Mouse (Mus musculus) forebrain, embryonic 12.5 days (tissue): ENCODE measurements around the gene Cpne8. TPM values are rescaled to one million over a fixed set of nuclear protein-coding genes. Genes with fewer than 3 reads are reported as not detected.

Experiments
- ATAC-seq: fragments of 200-750 bp; cut with Nextera tagmentation; 2 replicates; pipeline ENCODE4 v1.8.0; 2017; ENCODE audit warnings: moderate TSS enrichment; ENCODE audit not compliant: low FRiP score
- H3K27ac ChIP-seq: fragments of 300-500 bp; sonication (generic); 2 replicates; pipeline ENCODE4 v1.5.1; 2016; ENCODE audit warnings: mild to moderate bottlenecking
- H3K27me3 ChIP-seq: fragments of 300-500 bp; sonication (generic); 2 replicates; pipeline ENCODE4 v1.6.1; 2016; ENCODE audit warnings: mild to moderate bottlenecking
- H3K36me3 ChIP-seq: fragments of 300-500 bp; sonication (generic); replicated peaks from 2 replicates; pipeline ENCODE4 v1.6.1; 2016; ENCODE audit warnings: mild to moderate bottlenecking
- H3K4me1 ChIP-seq: fragments of 300-500 bp; sonication (generic); 2 replicates; pipeline ENCODE4 v1.6.1; 2016
- H3K4me2 ChIP-seq: fragments of 300-500 bp; sonication (generic); 2 replicates; pipeline ENCODE4 v1.6.1; 2016; ENCODE audit warnings: mild to moderate bottlenecking, moderate library complexity
- H3K4me3 ChIP-seq: fragments of 300-500 bp; sonication (generic); replicated peaks from 2 replicates; pipeline ENCODE4 v1.5.1; 2016; ENCODE audit warnings: mild to moderate bottlenecking
- H3K9ac ChIP-seq: fragments of 300-500 bp; sonication (generic); 2 replicates; pipeline ENCODE4 v1.6.1; 2016; ENCODE audit warnings: mild to moderate bottlenecking
- H3K9me3 ChIP-seq: fragments of 300-500 bp; sonication (generic); 2 replicates; pipeline ENCODE4 v1.6.1; 2016
- WGBS: fragments of 180-500 bp; shearing (Covaris S2); methylation state at CpG from one replicate; pipeline ENCODE4 v1.1.7; 2016; 5-methylcytosine and 5-hydroxymethylcytosine counted together
- polyA plus RNA-seq: library from polyadenylated mRNA; unstranded; fragments of >200 nt; fragmentation: Nextera tagmentation; extraction: Ambion mirVana; gene quantifications from 2 replicates; pipeline ENCODE4 v1.2.1, GENCODE M21; 2016

Cpne8 gene
- polyA plus RNA-seq, 1 experiment from 2014 or later = 4.4 TPM

GRCm38 (mm10) chr15:90607181-90607580, 72.1 kb downstream of the Cpne8 start:
- H3K27me3 ChIP-seq = no peaks in the 10 kb centered on the region
- 92% methylated on average over 3 of the region's 3 CpGs for WGBS
- no peak overlapping the region for H3K27ac ChIP-seq
- no peak overlapping the region for H3K4me2 ChIP-seq
- no peaks in the 10 kb centered on the region for H3K4me1 ChIP-seq
- no peak for ATAC-seq
- no peak overlapping the region for H3K4me3 ChIP-seq
- no peaks in the 10 kb centered on the region for H3K9me3 ChIP-seq
- no peaks in the 10 kb centered on the region for H3K36me3 ChIP-seq
- H3K9ac ChIP-seq = no peak overlapping the region

GRCm38 (mm10) chr15:90603676-90604075, 75.6 kb downstream of the Cpne8 start:
- H3K27me3 ChIP-seq = no peaks in the 10 kb centered on the region
- no peaks in the 10 kb centered on the region for H3K36me3 ChIP-seq
- H3K27ac ChIP-seq = no peak overlapping the region
- no peak overlapping the region for H3K4me2 ChIP-seq
- 61% methylated on average over 5 of the region's 5 CpGs for WGBS
- no peak overlapping the region for H3K9ac ChIP-seq
- no peaks in the 10 kb centered on the region for H3K9me3 ChIP-seq
- no peak for ATAC-seq
- H3K4me3 ChIP-seq = no peak overlapping the region
- H3K4me1 ChIP-seq = no peaks in the 10 kb centered on the region

DNA sequence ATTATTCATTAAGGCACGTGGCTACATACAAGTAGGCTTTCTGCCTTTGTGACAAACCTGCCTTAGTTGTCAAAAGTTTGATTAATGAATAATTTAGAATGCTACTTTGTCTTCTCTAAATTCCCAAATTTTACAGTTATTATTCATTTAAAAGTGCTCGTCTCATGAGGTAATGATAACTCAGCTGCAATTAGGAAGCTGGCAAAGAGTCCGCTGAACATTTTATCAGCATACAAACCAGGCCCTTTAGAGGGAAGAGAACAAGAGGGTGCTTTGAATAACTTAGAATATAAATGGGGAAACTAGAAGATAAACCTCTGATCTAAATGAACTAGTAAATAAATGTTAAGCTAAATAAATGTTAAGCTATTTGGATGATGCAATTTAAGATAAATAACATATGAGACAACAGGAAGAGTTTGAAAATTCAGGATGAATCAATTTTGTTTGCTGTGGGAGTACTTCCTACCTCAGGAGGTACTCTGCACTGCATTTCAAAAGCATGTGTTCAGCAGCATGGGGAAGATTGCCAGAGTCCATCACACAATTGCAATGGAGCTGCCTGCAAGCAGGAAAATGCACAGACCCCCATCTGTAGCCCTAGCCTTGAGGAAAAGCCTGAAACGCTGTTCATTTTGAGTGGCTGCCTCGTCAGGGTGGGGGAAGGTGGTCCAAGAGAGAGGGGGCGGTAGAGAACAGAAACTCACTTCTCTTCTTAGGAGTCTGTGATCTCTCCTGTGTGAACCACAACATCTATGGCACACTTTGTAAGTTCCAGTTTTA, 81.3 kb downstream of the Cpne8 start:
- no peak for ATAC-seq
- no peaks in the 10 kb centered on the region for H3K4me1 ChIP-seq
- no peak overlapping the region for H3K4me2 ChIP-seq
- H3K36me3 ChIP-seq = no peaks in the 10 kb centered on the region
- H3K27me3 ChIP-seq = no peaks in the 10 kb centered on the region
- no peak overlapping the region for H3K9ac ChIP-seq
- no peaks in the 10 kb centered on the region for H3K9me3 ChIP-seq
- no peak overlapping the region for H3K4me3 ChIP-seq
- no peak overlapping the region for H3K27ac ChIP-seq
- 53% methylated on average over 6 of the region's 6 CpGs for WGBS

DNA sequence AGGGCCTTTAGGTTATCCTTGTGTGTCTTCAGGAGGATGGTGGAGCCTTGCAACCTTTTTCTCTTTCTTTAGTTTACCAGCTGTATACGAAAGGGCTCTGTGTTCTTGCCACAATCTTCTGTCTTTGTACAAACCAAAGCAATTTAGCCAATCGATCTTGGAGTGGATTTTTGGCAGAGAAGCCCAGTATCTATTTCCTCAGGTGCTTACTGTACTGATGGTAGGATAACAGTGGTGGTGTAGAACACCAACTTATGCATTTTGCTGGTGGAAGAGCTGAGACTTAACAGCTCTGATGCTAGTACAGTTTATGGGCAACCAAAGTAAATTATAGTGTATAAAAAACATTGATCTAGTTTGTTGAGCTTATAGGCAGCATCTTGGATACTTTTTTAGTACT, 83.6 kb downstream of the Cpne8 start:
- ATAC-seq = no peak
- H3K4me3 ChIP-seq = no peak overlapping the region
- no peak overlapping the region for H3K4me2 ChIP-seq
- H3K4me1 ChIP-seq = no peaks in the 10 kb centered on the region
- H3K9ac ChIP-seq = no peak overlapping the region
- no peak overlapping the region for H3K27ac ChIP-seq
- H3K27me3 ChIP-seq = no peaks in the 10 kb centered on the region
- 90% methylated on average over 2 of the region's 2 CpGs for WGBS
- H3K9me3 ChIP-seq = no peaks in the 10 kb centered on the region
- H3K36me3 ChIP-seq = no peaks in the 10 kb centered on the region

DNA sequence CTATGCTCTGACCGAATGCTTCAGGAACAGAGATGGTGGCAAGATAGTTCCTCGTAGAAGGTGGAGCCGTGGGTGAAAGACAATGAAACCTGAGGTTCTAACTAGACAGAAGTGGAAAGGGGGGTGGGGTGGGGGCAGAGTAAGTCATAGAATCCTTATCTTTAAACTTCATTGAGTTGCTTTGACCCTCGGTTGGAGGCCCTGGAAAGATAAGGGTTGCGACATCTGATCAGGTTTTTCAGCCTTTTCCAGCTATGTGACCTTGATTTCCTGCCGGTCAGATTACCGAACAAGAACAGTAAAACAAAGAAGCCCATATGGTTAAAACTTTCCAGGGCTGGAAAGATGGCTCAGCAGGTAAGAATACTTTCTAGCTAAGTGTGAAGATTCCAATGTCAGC, 89.6 kb downstream of the Cpne8 start:
- Histone ChIP-seq H3K9me3 (no peaks in the 10 kb centered on the region), H3K4me1 (no peaks in the 10 kb centered on the region), H3K4me2 (no peak overlapping the region), H3K4me3 (no peak overlapping the region), H3K36me3 (no peaks in the 10 kb centered on the region), H3K27ac (no peak overlapping the region), H3K27me3 (no peaks in the 10 kb centered on the region), H3K9ac (no peak overlapping the region)
- WGBS = 85% methylated on average over 7 of the region's 7 CpGs
- ATAC-seq = no peak

GRCm38 (mm10) chr15:90577402-90577801, 101.8 kb downstream of the Cpne8 start:
- 93% methylated on average over 3 of the region's 3 CpGs for WGBS
- Histone ChIP-seq H3K27ac (no peak overlapping the region), H3K36me3 (no peaks in the 10 kb centered on the region), H3K4me3 (no peak overlapping the region), H3K4me2 (no peak overlapping the region), H3K9ac (no peak overlapping the region), H3K4me1 (no peaks in the 10 kb centered on the region), H3K27me3 (no peaks in the 10 kb centered on the region), H3K9me3 (no peaks in the 10 kb centered on the region)
- no peak for ATAC-seq

DNA sequence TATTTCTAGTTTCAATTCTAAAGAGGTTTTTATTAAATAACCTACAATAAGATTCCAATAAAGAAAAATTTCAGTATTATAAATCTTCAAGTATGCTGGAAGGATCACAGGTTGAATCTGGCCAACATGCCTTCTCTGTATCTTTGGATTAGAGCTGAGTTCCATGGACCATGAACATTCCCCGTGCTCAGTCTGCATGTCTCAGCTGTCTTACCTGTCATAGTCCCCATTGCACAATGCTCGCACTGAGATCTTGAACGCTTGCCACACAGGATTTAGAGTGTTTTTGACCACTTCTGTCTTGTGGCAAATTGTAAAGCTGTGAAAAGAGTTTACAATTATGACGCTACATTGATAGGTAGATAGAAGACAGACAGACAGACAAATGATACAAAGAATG, 110.0 kb downstream of the Cpne8 start:
- no peak overlapping the region for H3K4me3 ChIP-seq
- H3K27ac ChIP-seq = no peak overlapping the region
- H3K4me2 ChIP-seq = no peak overlapping the region
- H3K27me3 ChIP-seq = no peaks in the 10 kb centered on the region
- no peak for ATAC-seq
- no peaks in the 10 kb centered on the region for H3K4me1 ChIP-seq
- no peak overlapping the region for H3K9ac ChIP-seq
- H3K9me3 ChIP-seq = no peaks in the 10 kb centered on the region
- no peaks in the 10 kb centered on the region for H3K36me3 ChIP-seq
- 89% methylated on average over 4 of the region's 4 CpGs for WGBS

GRCm38 (mm10) chr15:90568050-90568449, 111.2 kb downstream of the Cpne8 start:
- Histone ChIP-seq H3K9ac (no peak overlapping the region), H3K27ac (no peak overlapping the region), H3K4me1 (no peaks in the 10 kb centered on the region), H3K27me3 (no peaks in the 10 kb centered on the region), H3K4me2 (no peak overlapping the region), H3K9me3 (no peaks in the 10 kb centered on the region), H3K36me3 (no peaks in the 10 kb centered on the region), H3K4me3 (no peak overlapping the region)
- ATAC-seq = no peak
- 88% methylated on average over 4 of the region's 4 CpGs for WGBS

DNA sequence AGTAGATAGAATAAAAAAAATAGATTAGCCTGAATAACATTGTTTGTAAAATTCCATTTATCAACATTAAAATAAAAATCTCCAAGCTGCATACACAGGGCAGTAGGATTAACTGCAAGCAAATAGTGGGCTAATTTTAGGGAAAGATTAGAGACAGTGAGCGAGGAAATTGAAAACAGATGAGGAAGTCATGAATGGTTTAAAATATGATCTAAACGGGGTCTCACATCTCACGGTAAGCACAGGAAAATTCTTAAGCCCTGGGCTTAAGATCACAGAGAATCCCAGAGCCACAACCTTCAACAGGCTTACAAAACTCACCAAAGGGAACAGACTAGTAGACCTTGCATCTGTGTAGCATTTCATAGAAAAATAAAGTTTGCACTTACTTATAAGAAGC, 115.2 kb downstream of the Cpne8 start:
- H3K36me3 ChIP-seq = no peaks in the 10 kb centered on the region
- 77% methylated on average over 3 of the region's 3 CpGs for WGBS
- no peaks in the 10 kb centered on the region for H3K9me3 ChIP-seq
- H3K9ac ChIP-seq = no peak overlapping the region
- H3K27ac ChIP-seq = no peak overlapping the region
- no peak for ATAC-seq
- H3K4me3 ChIP-seq = no peak overlapping the region
- no peaks in the 10 kb centered on the region for H3K27me3 ChIP-seq
- no peaks in the 10 kb centered on the region; the same call in 1 of the 2 replicates for H3K4me1 ChIP-seq
- no peak overlapping the region for H3K4me2 ChIP-seq

DNA sequence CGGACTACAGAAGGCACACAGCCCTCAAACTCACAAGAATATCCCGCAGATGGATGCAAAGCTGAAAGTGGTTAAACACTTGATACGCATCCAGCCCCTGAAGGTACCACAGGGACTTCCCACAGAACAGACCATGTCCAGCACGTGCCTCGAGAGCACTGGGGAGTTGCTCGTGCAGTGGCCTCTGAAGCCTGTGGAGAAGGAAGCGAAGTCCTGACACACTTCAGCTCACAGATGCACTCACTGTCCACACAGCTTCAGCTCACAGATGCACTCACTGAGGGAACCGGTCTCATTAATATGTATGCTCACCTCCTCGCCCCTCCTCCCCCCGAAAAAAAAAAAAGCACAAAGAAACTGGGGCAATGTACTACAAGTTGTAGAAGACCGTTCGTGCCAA, 117.6 kb downstream of the Cpne8 start:
- Histone ChIP-seq H3K27me3 (no peaks in the 10 kb centered on the region), H3K4me1 (no peaks in the 10 kb centered on the region; the same call in 1 of the 2 replicates), H3K4me2 (no peak overlapping the region), H3K36me3 (no peaks in the 10 kb centered on the region), H3K9me3 (no peaks in the 10 kb centered on the region), H3K4me3 (no peak overlapping the region), H3K9ac (no peak overlapping the region), H3K27ac (no peak overlapping the region)
- WGBS = 77% methylated on average over 12 of the region's 12 CpGs
- no peak for ATAC-seq

DNA sequence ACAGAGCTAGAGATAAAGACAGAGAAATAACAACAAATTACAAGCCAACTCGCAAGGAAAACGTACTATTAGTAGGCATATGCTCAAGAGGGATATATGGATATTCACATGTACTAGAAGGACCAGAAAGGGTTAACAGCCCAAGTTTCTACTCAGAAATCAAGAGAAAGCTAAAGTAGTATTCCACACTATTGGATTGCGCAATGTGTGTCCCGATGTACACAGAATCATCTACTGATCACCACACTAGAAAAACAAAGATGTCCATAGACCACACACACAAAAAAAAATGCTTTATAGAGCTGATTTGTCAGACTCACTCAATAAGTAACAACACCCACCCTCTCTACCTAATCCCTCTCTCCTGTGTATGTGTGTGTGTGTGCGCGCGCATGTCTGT, 130.6 kb downstream of the Cpne8 start:
- Histone ChIP-seq H3K36me3 (no peaks in the 10 kb centered on the region), H3K4me3 (no peak overlapping the region), H3K4me1 (no peaks in the 10 kb centered on the region), H3K9me3 (no peaks in the 10 kb centered on the region), H3K27ac (no peak overlapping the region), H3K4me2 (no peak overlapping the region), H3K9ac (no peak overlapping the region), H3K27me3 (no peaks in the 10 kb centered on the region)
- ATAC-seq = no peak
- 98% methylated on average over 7 of the region's 7 CpGs for WGBS

GRCm38 (mm10) chr15:90543447-90543846, 135.8 kb downstream of the Cpne8 start:
- Histone ChIP-seq H3K4me2 (no peak overlapping the region), H3K27ac (no peak overlapping the region), H3K36me3 (no peaks in the 10 kb centered on the region), H3K27me3 (no peaks in the 10 kb centered on the region), H3K4me3 (no peak overlapping the region), H3K4me1 (no peaks in the 10 kb centered on the region), H3K9ac (no peak overlapping the region), H3K9me3 (no peaks in the 10 kb centered on the region)
- ATAC-seq = no peak
- 81% methylated on average over 5 of the region's 5 CpGs for whole genome bisulfite sequencing

DNA sequence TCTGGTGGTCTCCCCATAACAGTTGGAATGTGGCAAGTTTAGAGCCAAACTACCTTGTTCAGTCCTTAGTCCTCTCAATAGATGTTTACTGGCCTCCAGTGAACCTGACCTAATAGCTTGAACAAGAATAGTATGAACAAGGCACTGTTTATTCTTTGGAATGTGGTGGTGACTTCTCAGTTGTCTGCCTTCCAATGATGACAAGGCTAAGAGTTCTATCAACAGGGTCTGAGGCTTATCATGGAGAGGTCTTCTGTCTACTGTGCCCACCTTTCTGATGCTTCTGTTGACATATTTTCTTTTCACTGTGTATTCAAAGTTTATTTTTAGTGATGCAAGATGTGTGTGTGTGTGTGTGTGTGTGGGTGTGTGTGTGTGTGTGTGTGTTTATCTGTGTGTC, 137.1 kb downstream of the Cpne8 start:
- Histone ChIP-seq H3K4me3 (no peak overlapping the region), H3K27me3 (no peaks in the 10 kb centered on the region), H3K9ac (no peak overlapping the region), H3K36me3 (no peaks in the 10 kb centered on the region), H3K27ac (no peak overlapping the region), H3K4me1 (no peaks in the 10 kb centered on the region), H3K4me2 (no peak overlapping the region), H3K9me3 (no peaks in the 10 kb centered on the region)
- ATAC-seq = no peak
